Mouse (Mus musculus): Measurements from ENCODE around the gene Gm19345. TPM values are rescaled to one million over a fixed set of nuclear protein-coding genes. Genes with fewer than 3 reads are reported as not detected.

Gene Gm19345
- polyA plus RNA-seq, 1 experiment from 2014 or later: 22.9 TPM

- Histone ChIP-seq H3K4me1 (ENCODE audit: control insufficient read depth, insufficient read depth, low read depth, low read length) (peaks cover 6% of the 10 kb centered on the region), H3K4me2 (ENCODE audit: low read length) (peak overlapping the region; percentile 3; the same call in 1 of the 2 replicates), H3K27me3 (replicated peaks; ENCODE audit: control insufficient read depth, insufficient read depth, low read length) (peaks cover 42% of the 10 kb centered on the region), H3K27ac (ENCODE audit: low read depth, low read length) (no peak overlapping the region), H3K9me3 (ENCODE audit: control insufficient read depth, low read length) (no peaks in the 10 kb centered on the region; the same call in 1 of the 2 replicates), H3K4me3 (ENCODE audit: low read length) (no peak overlapping the region), H3K36me3 (ENCODE audit: control insufficient read depth, insufficient read depth, low read length) (no peaks in the 10 kb centered on the region), H3K9ac (ENCODE audit: low read depth, low read length) (no peak overlapping the region)
- ATAC-seq: no peak
- WGBS: 22% methylated on average over 16 of the region's 16 CpGs
Measured at GRCm38 (mm10) chr7:19823256-19824181, 28.3 kb upstream of the Gm19345 start.

GRCm38 (mm10) chr7:19824182-19824973 lies 27.4 kb upstream of the Gm19345 start:
- Histone ChIP-seq H3K9ac (ENCODE audit: low read depth, low read length) (no peak overlapping the region), H3K9me3 (ENCODE audit: control insufficient read depth, low read length) (no peaks in the 10 kb centered on the region; the same call in 1 of the 2 replicates), H3K4me2 (ENCODE audit: low read length) (peak overlapping the region; percentile 3; the same call in 1 of the 2 replicates), H3K27me3 (replicated peaks; ENCODE audit: control insufficient read depth, insufficient read depth, low read length) (peaks cover 39% of the 10 kb centered on the region), H3K4me1 (ENCODE audit: control insufficient read depth, insufficient read depth, low read depth, low read length) (peaks cover 6% of the 10 kb centered on the region), H3K36me3 (ENCODE audit: control insufficient read depth, insufficient read depth, low read length) (no peaks in the 10 kb centered on the region), H3K4me3 (ENCODE audit: low read length) (no peak overlapping the region), H3K27ac (ENCODE audit: low read depth, low read length) (no peak overlapping the region)
- WGBS: 24% methylated on average over 25 of the region's 26 CpGs
- peak; percentile 48; the same call in 1 of the 2 replicates for ATAC-seq

GRCm38 (mm10) chr7:19826756-19827155 lies 25.0 kb upstream of the Gm19345 start:
- no peaks in the 10 kb centered on the region for H3K9me3 ChIP-seq (ENCODE audit: control insufficient read depth, low read length)
- peaks cover 6% of the 10 kb centered on the region for H3K4me1 ChIP-seq (ENCODE audit: control insufficient read depth, insufficient read depth, low read depth, low read length)
- H3K27ac ChIP-seq (ENCODE audit: low read depth, low read length): no peak overlapping the region
- H3K27me3 ChIP-seq (replicated peaks; ENCODE audit: control insufficient read depth, insufficient read depth, low read length): peaks cover 28% of the 10 kb centered on the region
- ATAC-seq: no peak
- no peak overlapping the region for H3K9ac ChIP-seq (ENCODE audit: low read depth, low read length)
- no peak overlapping the region for H3K4me3 ChIP-seq (ENCODE audit: low read length)
- H3K4me2 ChIP-seq (ENCODE audit: low read length): no peak overlapping the region
- no peaks in the 10 kb centered on the region for H3K36me3 ChIP-seq (ENCODE audit: control insufficient read depth, insufficient read depth, low read length)
- 39% methylated on average over 6 of the region's 6 CpGs for WGBS

GRCm38 (mm10) chr7:19829694-19830093 lies 22.1 kb upstream of the Gm19345 start:
- Histone ChIP-seq H3K4me3 (ENCODE audit: low read length) (no peak overlapping the region), H3K4me2 (ENCODE audit: low read length) (no peak overlapping the region), H3K9ac (ENCODE audit: low read depth, low read length) (no peak overlapping the region), H3K9me3 (ENCODE audit: control insufficient read depth, low read length) (no peaks in the 10 kb centered on the region), H3K27ac (ENCODE audit: low read depth, low read length) (no peak overlapping the region), H3K27me3 (replicated peaks; ENCODE audit: control insufficient read depth, insufficient read depth, low read length) (peaks cover 2% of the 10 kb centered on the region), H3K4me1 (ENCODE audit: control insufficient read depth, insufficient read depth, low read depth, low read length) (no peaks in the 10 kb centered on the region), H3K36me3 (ENCODE audit: control insufficient read depth, insufficient read depth, low read length) (no peaks in the 10 kb centered on the region)
- WGBS: 86% methylated on average over 3 of the region's 3 CpGs
- no peak for ATAC-seq

- 43% methylated on average over 13 of the region's 13 CpGs for WGBS
- Histone ChIP-seq H3K27ac (ENCODE audit: low read depth, low read length) (no peak overlapping the region), H3K9ac (ENCODE audit: low read depth, low read length) (no peak overlapping the region), H3K4me2 (ENCODE audit: low read length) (no peak overlapping the region), H3K27me3 (replicated peaks; ENCODE audit: control insufficient read depth, insufficient read depth, low read length) (no peaks in the 10 kb centered on the region), H3K9me3 (ENCODE audit: control insufficient read depth, low read length) (no peaks in the 10 kb centered on the region), H3K4me3 (ENCODE audit: low read length) (no peak overlapping the region), H3K36me3 (ENCODE audit: control insufficient read depth, insufficient read depth, low read length) (no peaks in the 10 kb centered on the region), H3K4me1 (ENCODE audit: control insufficient read depth, insufficient read depth, low read depth, low read length) (no peaks in the 10 kb centered on the region)
- ATAC-seq: no peak
Measured at GRCm38 (mm10) chr7:19830682-19831156, 21.1 kb upstream of the Gm19345 start.

GRCm38 (mm10) chr7:19831837-19832236 lies 20.0 kb upstream of the Gm19345 start:
- no peak overlapping the region for H3K4me3 ChIP-seq (ENCODE audit: low read length)
- ATAC-seq: no peak
- no peaks in the 10 kb centered on the region for H3K27me3 ChIP-seq (replicated peaks; ENCODE audit: control insufficient read depth, insufficient read depth, low read length)
- H3K4me1 ChIP-seq (ENCODE audit: control insufficient read depth, insufficient read depth, low read depth, low read length): no peaks in the 10 kb centered on the region
- no peaks in the 10 kb centered on the region for H3K36me3 ChIP-seq (ENCODE audit: control insufficient read depth, insufficient read depth, low read length)
- no peaks in the 10 kb centered on the region for H3K9me3 ChIP-seq (ENCODE audit: control insufficient read depth, low read length)
- no peak overlapping the region for H3K27ac ChIP-seq (ENCODE audit: low read depth, low read length)
- no peak overlapping the region for H3K9ac ChIP-seq (ENCODE audit: low read depth, low read length)
- H3K4me2 ChIP-seq (ENCODE audit: low read length): no peak overlapping the region
- WGBS: 53% methylated on average over 9 of the region's 9 CpGs

- WGBS: 55% methylated on average over 3 of the region's 3 CpGs
- H3K4me2 ChIP-seq (ENCODE audit: low read length): no peak overlapping the region
- no peaks in the 10 kb centered on the region for H3K4me1 ChIP-seq (ENCODE audit: control insufficient read depth, insufficient read depth, low read depth, low read length)
- no peak overlapping the region for H3K9ac ChIP-seq (ENCODE audit: low read depth, low read length)
- no peak for ATAC-seq
- H3K27me3 ChIP-seq (replicated peaks; ENCODE audit: control insufficient read depth, insufficient read depth, low read length): no peaks in the 10 kb centered on the region
- H3K36me3 ChIP-seq (ENCODE audit: control insufficient read depth, insufficient read depth, low read length): no peaks in the 10 kb centered on the region
- no peak overlapping the region for H3K4me3 ChIP-seq (ENCODE audit: low read length)
- H3K9me3 ChIP-seq (ENCODE audit: control insufficient read depth, low read length): no peaks in the 10 kb centered on the region
- H3K27ac ChIP-seq (ENCODE audit: low read depth, low read length): no peak overlapping the region
Measured at GRCm38 (mm10) chr7:19834055-19834454, 17.7 kb upstream of the Gm19345 start.

- H3K27ac ChIP-seq (ENCODE audit: low read depth, low read length): no peak overlapping the region
- H3K4me2 ChIP-seq (ENCODE audit: low read length): no peak overlapping the region
- 68% methylated on average over 3 of the region's 3 CpGs for WGBS
- H3K9ac ChIP-seq (ENCODE audit: low read depth, low read length): no peak overlapping the region
- no peaks in the 10 kb centered on the region for H3K27me3 ChIP-seq (replicated peaks; ENCODE audit: control insufficient read depth, insufficient read depth, low read length)
- ATAC-seq: no peak
- H3K9me3 ChIP-seq (ENCODE audit: control insufficient read depth, low read length): no peaks in the 10 kb centered on the region
- no peak overlapping the region for H3K4me3 ChIP-seq (ENCODE audit: low read length)
- no peaks in the 10 kb centered on the region for H3K36me3 ChIP-seq (ENCODE audit: control insufficient read depth, insufficient read depth, low read length)
- no peaks in the 10 kb centered on the region for H3K4me1 ChIP-seq (ENCODE audit: control insufficient read depth, insufficient read depth, low read depth, low read length)
Measured at GRCm38 (mm10) chr7:19836843-19837242, 15.0 kb upstream of the Gm19345 start.

- Histone ChIP-seq H3K4me2 (ENCODE audit: low read length) (no peak overlapping the region), H3K4me1 (ENCODE audit: control insufficient read depth, insufficient read depth, low read depth, low read length) (no peaks in the 10 kb centered on the region), H3K27me3 (replicated peaks; ENCODE audit: control insufficient read depth, insufficient read depth, low read length) (peaks cover 14% of the 10 kb centered on the region), H3K36me3 (ENCODE audit: control insufficient read depth, insufficient read depth, low read length) (no peaks in the 10 kb centered on the region), H3K4me3 (ENCODE audit: low read length) (no peak overlapping the region), H3K9ac (ENCODE audit: low read depth, low read length) (no peak overlapping the region), H3K27ac (ENCODE audit: low read depth, low read length) (no peak overlapping the region), H3K9me3 (ENCODE audit: control insufficient read depth, low read length) (no peaks in the 10 kb centered on the region)
- WGBS: 84% methylated on average over 4 of the region's 4 CpGs
- ATAC-seq: no peak
Measured at GRCm38 (mm10) chr7:19840371-19840770, 11.4 kb upstream of the Gm19345 start.
